Mouse (Mus musculus) cerebellum, adult 9-10 months (tissue): Measurements from ENCODE around the gene Baiap2l1.
"Not testable (repeated sequence)": the region's sequence is repeated elsewhere in the genome, so short reads cannot be mapped to it uniquely, and the experiment has no call there.

Experiments
- DNase-seq: peaks from one replicate; pipeline ENCODE4 v3.0.0; 2022

Baiap2l1 gene

GRCm38 (mm10) chr5:144341085-144341484 is 16.8 kb downstream of the Baiap2l1 start:
- no peak for DNase-seq

- no peak for DNase-seq
Measured at GRCm38 (mm10) chr5:144338787-144339186, 19.1 kb downstream of the Baiap2l1 start.

DNA sequence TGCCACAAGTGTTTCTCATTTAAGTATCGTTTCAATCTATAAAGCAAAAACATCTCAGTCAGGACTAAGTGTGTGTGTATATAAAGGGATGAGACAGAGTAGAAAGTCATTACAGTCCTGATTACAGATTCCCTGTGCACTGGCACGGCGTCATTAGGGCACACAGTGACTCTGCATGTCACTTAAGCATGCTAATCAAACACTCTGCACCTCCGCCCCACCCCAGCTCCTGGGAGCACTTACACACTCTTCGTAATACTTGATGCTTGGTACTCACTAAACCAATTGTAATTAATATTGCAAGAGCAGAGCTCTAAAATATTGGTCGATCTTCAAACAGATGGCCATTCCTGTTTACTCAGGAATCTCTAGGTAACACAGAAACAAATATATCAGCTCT is 22.6 kb downstream of the Baiap2l1 start:
- not testable (repeated sequence) for DNase-seq

- no peak for DNase-seq
Measured at GRCm38 (mm10) chr5:144334010-144334409, 23.9 kb downstream of the Baiap2l1 start.

DNA sequence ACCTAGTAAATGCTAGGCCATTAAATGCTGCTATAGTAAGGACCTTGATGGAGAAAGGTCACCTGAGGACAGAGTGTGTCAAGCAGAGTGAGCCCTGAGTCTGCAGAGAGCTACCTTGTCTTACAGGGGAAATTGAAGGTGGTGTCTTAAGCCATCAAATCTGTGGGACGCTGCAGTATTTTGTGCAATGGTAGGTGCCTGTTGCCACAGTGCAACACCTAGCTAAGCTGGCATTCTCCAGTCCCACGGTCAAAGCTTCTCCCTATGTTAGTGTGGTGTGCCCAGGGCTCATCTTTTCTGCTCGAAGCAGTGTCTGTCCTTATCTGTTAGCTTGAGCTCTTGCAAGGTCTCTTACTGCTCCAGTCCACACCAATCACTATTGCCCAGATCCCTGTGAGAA is 35.2 kb downstream of the Baiap2l1 start:
- no peak for DNase-seq

GRCm38 (mm10) chr5:144321681-144322080 is 36.2 kb downstream of the Baiap2l1 start:
- no peak for DNase-seq

GRCm38 (mm10) chr5:144318286-144318685 is 39.6 kb downstream of the Baiap2l1 start:
- no peak for DNase-seq

- DNase-seq = no peak
Measured at GRCm38 (mm10) chr5:144317426-144317825, 40.5 kb downstream of the Baiap2l1 start.

DNA sequence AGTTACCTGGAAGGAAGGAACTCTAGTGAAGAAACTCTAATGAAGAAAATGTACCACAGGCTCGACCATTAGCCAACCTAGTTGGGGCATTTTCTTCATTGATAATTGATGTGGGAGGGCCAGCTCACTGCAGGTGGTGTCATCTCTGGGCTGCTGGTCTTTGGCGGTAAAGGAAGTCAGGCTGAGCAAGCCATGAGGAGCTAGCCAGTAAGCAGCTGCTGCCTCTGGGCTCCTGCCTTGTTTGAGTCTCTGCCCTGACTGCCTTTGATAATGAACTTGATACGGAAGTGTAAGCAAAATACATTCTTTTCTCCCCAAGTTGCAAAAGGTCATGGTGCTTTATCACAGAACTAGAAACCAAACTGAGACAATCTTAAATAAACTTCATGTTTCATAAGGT is 41.5 kb downstream of the Baiap2l1 start:
- DNase-seq = no peak

DNA sequence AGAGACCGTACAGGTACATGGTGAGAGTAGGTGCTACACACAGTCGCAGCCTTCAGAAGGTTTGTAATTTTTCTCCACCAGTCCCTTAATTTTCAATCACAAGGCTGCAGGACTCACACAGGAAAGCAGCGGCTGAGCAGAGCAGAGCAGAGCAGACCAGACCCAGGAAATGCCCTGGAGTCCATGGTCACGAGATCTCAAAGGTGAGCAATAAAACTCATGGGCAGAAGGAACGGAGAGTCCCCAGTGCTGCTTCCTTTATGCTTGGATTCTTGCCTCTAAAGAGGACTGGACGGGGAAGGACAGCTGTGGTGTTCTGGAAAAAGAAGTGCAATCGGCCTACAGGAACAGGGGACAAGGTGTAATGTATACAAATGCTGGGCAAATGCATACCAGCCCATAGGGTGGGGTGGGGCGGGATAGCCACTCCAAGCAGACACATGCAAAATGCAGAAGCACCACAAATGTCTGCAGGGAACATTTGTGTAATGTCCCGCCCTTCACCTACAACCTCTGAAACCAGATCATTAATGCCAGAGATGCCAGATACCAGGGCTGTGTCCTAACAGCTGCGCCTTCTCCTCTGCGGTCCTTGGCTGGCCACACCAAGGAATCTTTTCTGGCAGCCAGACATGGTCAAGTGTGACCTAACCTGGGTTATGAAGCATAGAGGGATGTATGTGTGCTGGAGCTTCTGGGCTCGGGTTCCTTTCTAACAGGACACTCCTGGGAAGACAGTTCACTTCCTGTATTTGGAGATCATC is 43.0 kb downstream of the Baiap2l1 start:
- DNase-seq = no peak

GRCm38 (mm10) chr5:144313335-144313734 is 44.6 kb downstream of the Baiap2l1 start:
- no peak for DNase-seq

GRCm38 (mm10) chr5:144312183-144312582 is 45.7 kb downstream of the Baiap2l1 start:
- no peak for DNase-seq

GRCm38 (mm10) chr5:144308929-144309328 is 49.0 kb downstream of the Baiap2l1 start:
- no peak for DNase-seq

GRCm38 (mm10) chr5:144303071-144303470 is 54.8 kb downstream of the Baiap2l1 start:
- no peak for DNase-seq

- DNase-seq = no peak
Measured at GRCm38 (mm10) chr5:144296090-144296604, 61.8 kb downstream of the Baiap2l1 start.

- DNase-seq = no peak
Measured at GRCm38 (mm10) chr5:144295357-144295756, 62.6 kb downstream of the Baiap2l1 start.

DNA sequence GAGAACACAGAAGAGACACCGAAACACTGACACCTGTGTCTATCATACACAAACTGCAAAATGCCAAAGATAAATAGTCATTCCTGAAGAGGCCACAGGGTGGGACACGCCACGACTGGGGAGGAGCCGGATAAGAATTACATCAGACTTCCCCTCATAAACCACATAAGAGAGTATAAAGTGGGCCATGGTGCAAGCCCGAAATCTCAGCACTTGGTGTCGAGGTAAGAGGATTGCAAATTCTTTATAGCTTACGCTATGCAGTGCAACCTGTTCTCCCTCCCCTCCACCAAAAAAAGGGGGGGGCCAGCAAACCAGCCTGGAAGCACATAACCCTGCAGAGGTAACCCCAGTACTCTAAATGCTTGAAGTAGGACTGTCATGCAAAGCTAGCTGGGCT is 63.0 kb downstream of the Baiap2l1 start:
- DNase-seq = no peak

DNA sequence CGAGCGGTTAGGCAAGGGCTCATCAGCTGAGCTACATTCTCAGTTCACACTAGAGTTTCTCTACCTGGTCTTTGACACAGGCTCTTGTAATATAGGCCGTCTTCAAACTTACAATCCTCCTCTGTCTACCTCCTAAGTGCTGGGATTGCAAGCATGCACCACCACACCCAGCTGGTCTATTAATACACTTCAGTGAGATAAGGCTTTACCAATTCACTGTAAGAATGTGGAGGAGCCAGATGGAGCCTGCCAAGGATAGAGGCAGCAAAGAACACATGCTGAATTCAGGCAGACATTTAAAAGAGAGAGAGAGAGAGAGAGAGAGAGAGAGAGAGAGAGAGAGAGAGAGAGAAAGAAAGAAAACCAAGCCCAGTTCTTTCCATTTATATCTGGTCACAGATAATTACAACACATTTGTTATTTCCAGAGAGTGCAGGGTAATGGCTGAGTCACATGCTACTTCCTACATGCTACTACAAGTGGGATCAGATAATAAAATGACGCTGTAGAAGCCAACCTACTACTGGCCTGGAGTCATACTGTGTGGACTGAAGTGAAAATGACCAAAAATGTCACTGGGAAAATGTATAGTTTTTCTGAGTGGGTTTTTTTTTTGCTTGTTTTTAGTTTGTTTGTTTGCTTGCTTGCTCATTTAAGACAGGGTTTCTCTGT is 68.0 kb downstream of the Baiap2l1 start:
- no peak for DNase-seq

GRCm38 (mm10) chr5:144288391-144288790 is 69.5 kb downstream of the Baiap2l1 start:
- DNase-seq = no peak

GRCm38 (mm10) chr5:144287267-144287820 is 70.6 kb downstream of the Baiap2l1 start:
- DNase-seq = no peak

DNA sequence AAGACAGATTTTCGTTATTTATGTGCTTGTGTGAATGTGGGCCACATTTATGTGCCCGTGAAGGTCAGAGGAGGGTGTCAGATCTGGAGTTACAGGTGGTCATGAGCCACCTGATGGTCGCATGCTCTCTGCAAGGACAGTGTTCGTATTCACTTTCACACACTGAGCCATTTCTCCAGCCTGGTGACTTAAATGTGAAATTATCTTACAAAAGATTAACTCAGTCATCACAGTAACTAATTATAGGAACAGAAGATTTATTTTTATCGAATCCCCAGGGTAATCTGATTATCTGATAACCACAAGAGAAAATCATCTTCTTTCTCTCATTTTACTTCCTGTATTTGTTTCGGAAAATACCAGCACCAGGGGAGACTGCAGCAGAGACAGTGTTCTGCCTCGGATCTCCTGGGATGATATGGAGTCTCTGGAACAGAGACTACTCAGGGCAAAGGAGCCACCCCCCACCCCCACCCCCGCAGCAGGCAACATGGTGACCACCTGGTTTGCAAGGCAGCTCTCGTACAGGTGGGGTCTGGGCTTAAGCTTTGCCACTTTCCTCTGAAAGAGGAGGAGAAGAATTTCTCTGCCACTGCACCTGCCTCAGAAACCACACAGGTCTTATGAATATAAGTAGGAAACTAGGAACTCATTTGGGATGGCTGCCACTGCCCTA is 71.2 kb downstream of the Baiap2l1 start:
- no peak for DNase-seq

GRCm38 (mm10) chr5:144284599-144284998 is 73.3 kb downstream of the Baiap2l1 start:
- DNase-seq = no peak

- DNase-seq = no peak
Measured at GRCm38 (mm10) chr5:144283551-144284031, 74.3 kb downstream of the Baiap2l1 start.
